Mouse (Mus musculus) intestine, postnatal 0 days (tissue): ENCODE measurements around the gene Nr4a3. TPM values are rescaled to one million over a fixed set of nuclear protein-coding genes. Genes with fewer than 3 reads are reported as not detected.
A peak's percentile ranks its signal among the peaks of the same experiment; 100 is the strongest.

Source experiments
- ATAC-seq: fragments of 200-750 bp; cut with Nextera tagmentation; 2 replicates; pipeline ENCODE4 v1.8.0; 2017; ENCODE audit warnings: mild to moderate bottlenecking, moderate TSS enrichment, moderate library complexity
- H3K27ac ChIP-seq: fragments of 300-500 bp; sonication (generic); 2 replicates; pipeline ENCODE4 v1.5.1; 2014; ENCODE audit warnings: mild to moderate bottlenecking, low read depth, low read length, moderate library complexity
- H3K27me3 ChIP-seq: fragments of 300-500 bp; sonication (generic); replicated peaks from 2 replicates; pipeline ENCODE4 v1.6.1; 2014; ENCODE audit warnings: low read length, mixed read lengths; ENCODE audit not compliant: control insufficient read depth, insufficient read depth
- H3K36me3 ChIP-seq: fragments of 300-500 bp; sonication (generic); 2 replicates; pipeline ENCODE4 v1.6.1; 2014; ENCODE audit warnings: mild to moderate bottlenecking, moderate library complexity; ENCODE audit not compliant: control insufficient read depth, insufficient read depth
- H3K4me1 ChIP-seq: fragments of 300-500 bp; sonication (generic); replicated peaks from 2 replicates; pipeline ENCODE4 v1.6.1; 2014; ENCODE audit warnings: antibody characterized with exemption, low read length, mixed read lengths; ENCODE audit not compliant: control insufficient read depth, insufficient read depth
- H3K4me2 ChIP-seq: fragments of 300-500 bp; sonication (generic); replicated peaks from 2 replicates; pipeline ENCODE4 v1.6.1; 2014; ENCODE audit warnings: low read depth, mild to moderate bottlenecking, moderate library complexity
- H3K4me3 ChIP-seq: fragments of 300-500 bp; sonication (generic); 2 replicates; pipeline ENCODE4 v1.5.1; 2014; ENCODE audit warnings: low read depth, low read length
- H3K9ac ChIP-seq: fragments of 300-500 bp; sonication (generic); 2 replicates; pipeline ENCODE4 v1.6.1; 2014; ENCODE audit warnings: mild to moderate bottlenecking, low read depth, low read length
- H3K9me3 ChIP-seq: fragments of 300-500 bp; sonication (generic); 2 replicates; pipeline ENCODE4 v1.6.1; 2016; ENCODE audit warnings: mixed run types; ENCODE audit not compliant: control insufficient read depth
- CTCF ChIP-seq: sonication (generic); IDR thresholded peaks from 2 replicates; pipeline ENCODE4 v1.5.1; 2016; ENCODE audit warnings: low read depth, mild to moderate bottlenecking, control low read depth, antibody characterized with exemption, moderate library complexity
- WGBS: fragments of 180-500 bp; shearing (Covaris S2); extraction: QIAGEN DNeasy Blood & Tissue Kit; methylation state at CpG from one replicate; pipeline ENCODE4 v1.1.7; 2014; 5-methylcytosine and 5-hydroxymethylcytosine counted together
- polyA plus RNA-seq: library from polyadenylated mRNA; unstranded; fragments of >200 nt; fragmentation: Nextera tagmentation; extraction: Ambion mirVana; gene quantifications from 2 replicates; pipeline ENCODE4 v1.2.1, GENCODE M21; 2015

The Nr4a3 gene
- polyA plus RNA-seq, 1 experiment from 2014 or later: 0.27 TPM

DNA sequence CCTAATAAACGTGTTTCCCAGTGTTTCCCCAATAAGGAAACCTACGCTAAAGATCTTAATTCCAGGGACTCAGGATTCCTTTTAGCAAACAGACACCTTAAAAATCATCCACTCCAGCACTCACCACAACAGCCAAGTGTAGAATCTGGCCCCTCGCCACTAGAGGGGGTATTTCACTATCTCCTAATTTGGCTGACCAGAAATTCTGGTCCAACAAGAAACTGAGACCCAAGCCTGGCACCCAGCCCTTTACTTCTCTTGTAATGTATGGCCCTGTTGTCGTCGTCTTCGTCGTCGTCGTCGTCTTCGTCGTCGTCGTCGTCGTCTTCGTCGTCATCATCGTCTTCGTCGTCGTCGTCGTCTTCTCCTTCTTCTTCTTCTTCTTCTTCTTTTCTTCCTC, 15.3 kb upstream of the Nr4a3 start:
- TF ChIP-seq CTCF: peak; percentile 64
- Histone ChIP-seq H3K9ac (no peak overlapping the region), H3K27ac (no peak overlapping the region), H3K4me1 (no peaks in the 10 kb centered on the region), H3K27me3 (no peaks in the 10 kb centered on the region), H3K4me2 (no peak overlapping the region), H3K4me3 (no peak overlapping the region), H3K36me3 (no peaks in the 10 kb centered on the region), H3K9me3 (no peaks in the 10 kb centered on the region)
- ATAC-seq: no peak
- WGBS: 69% methylated on average over 24 of the region's 24 CpGs

DNA sequence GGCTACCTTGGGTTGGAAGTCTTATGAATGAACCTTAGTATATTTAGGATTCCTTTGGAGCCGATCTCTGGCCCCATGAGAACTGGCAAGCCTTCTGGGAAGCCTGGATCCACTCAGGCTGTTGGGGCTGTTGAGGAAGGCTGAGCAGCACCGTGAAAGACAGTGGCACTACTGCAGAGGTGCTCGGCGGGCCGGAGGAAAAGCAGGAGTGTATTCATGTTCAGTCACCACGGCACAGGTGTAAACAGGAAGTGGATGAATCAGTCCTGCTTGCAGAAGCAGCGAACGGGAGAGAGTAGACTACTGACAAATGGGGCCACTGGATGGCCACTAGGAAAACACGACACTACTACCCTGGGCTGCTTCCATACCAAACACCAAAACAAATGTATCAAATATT, 10.7 kb upstream of the Nr4a3 start:
- Histone ChIP-seq H3K9ac (no peak overlapping the region), H3K4me3 (no peak overlapping the region), H3K4me1 (no peaks in the 10 kb centered on the region), H3K9me3 (no peaks in the 10 kb centered on the region), H3K27me3 (no peaks in the 10 kb centered on the region), H3K27ac (no peak overlapping the region), H3K4me2 (no peak overlapping the region), H3K36me3 (no peaks in the 10 kb centered on the region)
- 66% methylated on average over 9 of the region's 9 CpGs for WGBS
- no peak for ATAC-seq
- TF ChIP-seq CTCF: no peak

DNA sequence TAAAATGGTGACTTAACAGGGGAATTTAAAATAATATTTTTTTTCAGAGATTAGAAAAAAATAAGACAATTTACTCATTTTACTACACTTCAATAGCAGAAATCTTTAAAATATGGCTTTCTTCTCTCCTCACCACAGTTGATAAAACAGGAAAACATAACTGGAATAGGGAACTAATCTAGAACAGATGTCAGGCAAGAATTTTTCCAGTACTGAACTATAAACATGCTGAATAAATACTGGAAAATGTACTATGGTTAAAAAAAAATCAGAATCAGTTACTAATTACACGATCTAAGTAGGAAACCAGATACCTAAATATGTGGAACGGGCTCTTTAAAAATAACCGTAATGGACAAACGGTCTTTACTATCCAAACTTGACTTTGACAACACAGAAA, 7.3 kb upstream of the Nr4a3 start:
- H3K4me1 ChIP-seq: no peaks in the 10 kb centered on the region
- no peak for TF ChIP-seq CTCF
- H3K27me3 ChIP-seq: no peaks in the 10 kb centered on the region
- 76% methylated on average over 4 of the region's 4 CpGs for WGBS
- no peak overlapping the region for H3K4me3 ChIP-seq
- no peaks in the 10 kb centered on the region for H3K36me3 ChIP-seq
- ATAC-seq: no peak
- H3K4me2 ChIP-seq: no peak overlapping the region
- no peak overlapping the region for H3K9ac ChIP-seq
- no peaks in the 10 kb centered on the region for H3K9me3 ChIP-seq
- no peak overlapping the region for H3K27ac ChIP-seq

DNA sequence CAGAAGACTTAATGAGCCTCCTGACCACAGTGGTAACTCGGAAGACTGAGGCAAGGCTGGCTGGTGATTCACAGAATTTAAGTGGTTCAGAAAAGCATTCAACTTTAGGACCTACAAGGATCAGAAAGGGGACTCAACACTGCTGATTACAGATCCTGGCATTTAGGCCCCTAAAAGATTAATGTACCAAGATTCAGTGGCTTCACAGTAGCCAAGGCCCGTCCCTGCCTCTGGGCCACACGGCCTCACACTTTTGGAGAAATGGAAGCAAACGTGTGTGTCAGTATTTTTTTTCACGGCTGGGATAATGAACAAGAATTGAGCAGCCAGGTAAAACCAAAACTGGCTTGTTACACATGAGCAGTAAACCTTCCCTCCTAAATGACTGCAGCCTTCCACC, 6.1 kb upstream of the Nr4a3 start:
- WGBS: 90% methylated on average over 5 of the region's 5 CpGs
- no peaks in the 10 kb centered on the region for H3K9me3 ChIP-seq
- no peak for ATAC-seq

DNA sequence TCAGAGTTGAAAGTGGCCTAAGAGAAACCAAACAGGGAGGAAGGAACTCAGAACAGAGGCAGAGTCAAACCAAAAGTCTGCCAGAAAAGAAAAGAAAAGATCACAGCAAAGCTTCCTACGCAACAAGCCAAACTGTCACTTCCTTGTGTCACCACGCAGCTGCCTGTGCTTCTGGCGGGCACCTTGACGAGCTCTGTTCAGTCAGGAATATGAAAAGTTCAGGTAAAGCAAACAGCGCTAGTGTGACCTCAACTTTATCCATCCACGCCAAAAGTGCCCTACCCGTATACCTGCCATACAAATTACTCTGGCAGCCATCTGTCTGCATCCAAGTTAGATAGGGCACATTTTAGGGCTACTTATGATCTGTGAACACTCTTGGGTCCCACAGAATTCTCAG, 5.2 kb upstream of the Nr4a3 start:
- no peak for TF ChIP-seq CTCF
- no peaks in the 10 kb centered on the region; the same call in 1 of the 2 replicates for H3K36me3 ChIP-seq
- no peak overlapping the region for H3K9ac ChIP-seq
- 74% methylated on average over 7 of the region's 7 CpGs for WGBS
- H3K4me2 ChIP-seq: no peak overlapping the region
- H3K4me3 ChIP-seq: no peak overlapping the region
- H3K27ac ChIP-seq: no peak overlapping the region
- H3K27me3 ChIP-seq: no peaks in the 10 kb centered on the region
- H3K4me1 ChIP-seq: no peaks in the 10 kb centered on the region
- no peaks in the 10 kb centered on the region for H3K9me3 ChIP-seq
- no peak for ATAC-seq

More for the DNA sequence above, 6.1 kb upstream of the Nr4a3 start:
- H3K9ac ChIP-seq: no peak overlapping the region
- no peaks in the 10 kb centered on the region for H3K4me1 ChIP-seq
- H3K36me3 ChIP-seq: no peaks in the 10 kb centered on the region
- H3K27me3 ChIP-seq: no peaks in the 10 kb centered on the region
- no peak overlapping the region for H3K4me3 ChIP-seq
- H3K4me2 ChIP-seq: no peak overlapping the region
- H3K27ac ChIP-seq: no peak overlapping the region
- no peak for TF ChIP-seq CTCF

DNA sequence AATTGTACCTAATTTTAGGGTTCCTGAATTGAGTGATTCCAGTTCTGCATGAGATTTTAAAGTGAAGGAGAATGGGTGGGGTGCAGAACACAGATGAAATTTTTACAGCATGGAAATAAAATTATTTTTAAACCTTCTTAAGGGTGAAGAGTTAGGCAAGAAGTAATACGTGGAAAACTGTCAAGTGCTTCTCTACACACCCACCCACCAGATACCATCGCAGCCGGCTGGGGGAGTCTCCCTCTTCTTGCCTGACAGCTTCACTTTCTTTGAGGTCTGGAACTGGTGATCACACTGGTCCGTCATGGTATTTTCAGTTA, 2.5 kb upstream of the Nr4a3 start:
- H3K9ac ChIP-seq: peak overlapping the region; percentile 84
- no peaks in the 10 kb centered on the region for H3K4me1 ChIP-seq
- no peaks in the 10 kb centered on the region for H3K9me3 ChIP-seq
- H3K4me2 ChIP-seq: peak overlapping the region; percentile 99
- H3K27me3 ChIP-seq: peaks cover 25% of the 10 kb centered on the region
- TF ChIP-seq CTCF: no peak
- H3K36me3 ChIP-seq: no peaks in the 10 kb centered on the region; the same call in 1 of the 2 replicates
- H3K27ac ChIP-seq: peak overlapping the region; percentile 97
- peak overlapping the region; percentile 78 for H3K4me3 ChIP-seq
- 1% methylated on average over 4 of the region's 4 CpGs for WGBS
- ATAC-seq: no peak
